Mouse (Mus musculus): ENCODE data around the gene Mogs. TPM values are rescaled to one million over a fixed set of nuclear protein-coding genes. Genes with fewer than 3 reads are reported as not detected.

The Mogs gene
- polyA plus RNA-seq, 1 experiment from 2014 or later = 14.0 TPM

DNA sequence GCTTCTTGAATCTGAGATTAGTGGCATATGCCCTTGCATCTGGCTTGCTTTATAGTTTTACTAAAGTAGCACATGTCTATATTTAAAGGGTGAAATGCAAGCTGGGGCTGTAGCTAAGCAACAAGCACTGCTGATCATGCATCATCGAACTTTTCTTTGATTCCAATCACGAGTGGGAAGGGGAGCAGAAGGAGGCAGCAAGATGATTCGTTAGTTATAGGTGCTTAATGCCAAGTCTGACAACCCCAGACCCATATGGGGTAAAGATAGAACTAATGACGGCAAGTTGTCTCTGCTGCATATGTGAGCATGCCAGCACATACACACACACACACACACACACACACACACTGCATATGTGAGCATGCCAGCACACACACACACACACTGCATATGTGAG is 11.1 kb upstream of the Mogs start:
- 76% methylated on average over 4 of the region's 4 CpGs for WGBS
- no peaks in the 10 kb centered on the region for H3K9me3 ChIP-seq (replicated peaks; ENCODE audit: control insufficient read depth, low read length)
- ATAC-seq (replicated peaks; ENCODE audit: extremely low read depth, insufficient read depth, low FRiP score) = no peak
- peaks cover 23% of the 10 kb centered on the region for H3K4me1 ChIP-seq (ENCODE audit: control insufficient read depth, insufficient read depth, low read length)
- H3K4me2 ChIP-seq (ENCODE audit: low read depth, low read length) = no peak overlapping the region
- no peak overlapping the region for H3K4me3 ChIP-seq (ENCODE audit: low read length)
- H3K9ac ChIP-seq (ENCODE audit: low read length) = no peak overlapping the region
- H3K27ac ChIP-seq (ENCODE audit: low read length) = no peak overlapping the region
- no peaks in the 10 kb centered on the region for H3K36me3 ChIP-seq (ENCODE audit: control insufficient read depth, insufficient read depth)
- H3K27me3 ChIP-seq (ENCODE audit: control insufficient read depth, insufficient read depth, low read length) = no peaks in the 10 kb centered on the region

DNA sequence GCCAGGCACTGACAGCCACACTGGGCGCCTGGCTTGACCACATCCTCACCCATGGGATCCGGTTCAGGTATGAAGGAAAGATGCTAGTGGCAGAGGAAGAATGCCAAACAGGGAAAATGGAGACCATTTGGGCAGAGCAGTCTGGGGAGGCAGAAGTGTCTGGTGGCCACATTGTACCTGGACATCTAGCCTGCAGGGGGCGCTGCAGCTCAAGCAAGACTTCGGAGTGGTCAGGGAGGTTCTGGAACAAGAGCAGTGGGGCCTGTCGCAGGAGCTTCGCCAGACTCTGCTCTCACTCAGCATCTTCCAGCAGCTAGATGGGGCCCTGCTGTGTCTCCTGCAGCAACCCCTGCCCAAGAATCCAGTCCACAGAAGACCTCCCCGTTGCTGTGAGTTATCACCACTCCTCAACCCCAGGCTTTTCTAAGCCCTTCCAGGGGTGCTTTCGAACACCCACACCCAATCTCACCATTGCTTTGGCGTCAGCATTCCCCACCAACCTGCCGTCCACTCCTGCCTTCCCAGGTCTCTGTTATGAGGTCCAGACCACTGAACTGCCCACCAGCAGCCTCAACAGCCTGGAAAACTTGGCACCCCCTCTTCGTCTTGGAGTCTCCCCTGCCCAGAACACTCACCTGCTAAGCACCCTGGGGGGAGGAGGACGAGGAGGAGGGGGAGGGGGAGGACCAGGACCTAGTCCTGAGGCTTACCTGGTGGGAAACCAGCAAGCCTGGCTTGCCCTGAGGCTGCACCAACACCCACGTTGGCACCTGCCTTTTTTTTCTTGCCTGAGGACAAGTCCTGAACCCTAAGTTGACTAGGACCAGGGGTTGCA is 7.5 kb upstream of the Mogs start:
- Histone ChIP-seq H3K9ac (ENCODE audit: low read length) (peak overlapping the region; percentile 94), H3K4me3 (ENCODE audit: low read length) (peak overlapping the region; percentile 96), H3K9me3 (replicated peaks; ENCODE audit: control insufficient read depth, low read length) (no peaks in the 10 kb centered on the region), H3K27ac (ENCODE audit: low read length) (no peak overlapping the region; the same call in 1 of the 2 replicates), H3K4me2 (ENCODE audit: low read depth, low read length) (peak overlapping the region; percentile 84), H3K36me3 (ENCODE audit: control insufficient read depth, insufficient read depth) (no peaks in the 10 kb centered on the region), H3K4me1 (ENCODE audit: control insufficient read depth, insufficient read depth, low read length) (peaks cover 25% of the 10 kb centered on the region), H3K27me3 (ENCODE audit: control insufficient read depth, insufficient read depth, low read length) (no peaks in the 10 kb centered on the region)
- no peak for ATAC-seq (replicated peaks; ENCODE audit: extremely low read depth, insufficient read depth, low FRiP score)
- WGBS = 35% methylated on average over 13 of the region's 13 CpGs

DNA sequence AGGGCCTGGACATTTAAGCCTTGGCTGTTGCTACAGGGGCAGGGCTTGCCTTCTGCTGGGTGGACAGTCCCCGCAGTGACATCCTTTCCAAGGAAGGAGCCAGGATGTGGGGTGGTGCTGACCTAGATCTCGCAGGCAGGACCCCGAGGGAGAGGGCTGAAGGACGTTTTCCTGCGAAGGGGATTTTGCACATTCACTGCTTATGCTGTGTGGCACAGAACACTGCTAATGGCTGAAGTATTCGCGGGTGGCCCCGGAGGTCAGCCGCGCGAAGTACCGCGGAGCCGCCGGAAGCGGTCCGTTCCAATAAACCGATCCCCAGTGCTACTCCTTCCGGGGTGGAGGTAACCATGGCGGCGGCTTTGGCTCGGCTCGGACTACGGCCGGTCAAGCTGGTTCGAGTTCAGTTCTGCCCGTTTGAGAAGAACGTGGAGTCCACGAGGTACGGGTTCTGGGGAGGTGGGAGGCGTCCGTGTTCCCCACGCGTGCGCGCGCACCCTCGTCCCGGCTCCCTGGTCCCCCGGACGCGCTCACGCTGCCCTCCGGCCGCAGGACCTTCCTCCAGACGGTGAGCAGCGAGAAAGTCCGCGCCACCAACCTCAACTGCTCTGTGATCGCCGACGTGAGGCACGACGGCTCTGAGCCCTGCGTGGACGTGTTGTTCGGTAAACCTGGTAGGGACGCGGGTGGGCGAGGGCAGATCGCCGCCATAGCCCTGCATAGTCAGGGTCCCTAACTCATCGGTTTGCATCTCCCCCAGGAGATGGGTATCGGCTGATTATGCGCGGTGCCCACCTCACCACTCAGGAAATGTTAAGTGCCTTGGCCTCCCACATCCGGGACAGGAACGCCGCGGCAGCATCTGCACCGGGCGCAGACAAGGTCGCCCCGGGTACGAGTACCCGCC is 6.3 kb upstream of the Mogs start, which contains the start of gene Mrpl53:
TSS of gene Mrpl53 (plus strand) at position 279 of the 907 bp plus-strand sequence.
- Histone ChIP-seq H3K4me2 (ENCODE audit: low read depth, low read length) (peak within 1 kb of the TSS; percentile 84), H3K9ac (ENCODE audit: low read length) (peak within 1 kb of the TSS; percentile 94), H3K27me3 (ENCODE audit: control insufficient read depth, insufficient read depth, low read length) (no peaks in the 10 kb centered on the region), H3K9me3 (replicated peaks; ENCODE audit: control insufficient read depth, low read length) (no peaks in the 10 kb centered on the region), H3K4me1 (ENCODE audit: control insufficient read depth, insufficient read depth, low read length) (peaks cover 18% of the 10 kb centered on the region), H3K4me3 (ENCODE audit: low read length) (peak within 1 kb of the TSS; percentile 96), H3K27ac (ENCODE audit: low read length) (peak within 1 kb of the TSS; percentile 88), H3K36me3 (ENCODE audit: control insufficient read depth, insufficient read depth) (no peaks in the 10 kb centered on the region)
- under 1% methylated on average over 76 of the region's 76 CpGs for WGBS
- peak; percentile 84 for ATAC-seq (replicated peaks; ENCODE audit: extremely low read depth, insufficient read depth, low FRiP score)

DNA sequence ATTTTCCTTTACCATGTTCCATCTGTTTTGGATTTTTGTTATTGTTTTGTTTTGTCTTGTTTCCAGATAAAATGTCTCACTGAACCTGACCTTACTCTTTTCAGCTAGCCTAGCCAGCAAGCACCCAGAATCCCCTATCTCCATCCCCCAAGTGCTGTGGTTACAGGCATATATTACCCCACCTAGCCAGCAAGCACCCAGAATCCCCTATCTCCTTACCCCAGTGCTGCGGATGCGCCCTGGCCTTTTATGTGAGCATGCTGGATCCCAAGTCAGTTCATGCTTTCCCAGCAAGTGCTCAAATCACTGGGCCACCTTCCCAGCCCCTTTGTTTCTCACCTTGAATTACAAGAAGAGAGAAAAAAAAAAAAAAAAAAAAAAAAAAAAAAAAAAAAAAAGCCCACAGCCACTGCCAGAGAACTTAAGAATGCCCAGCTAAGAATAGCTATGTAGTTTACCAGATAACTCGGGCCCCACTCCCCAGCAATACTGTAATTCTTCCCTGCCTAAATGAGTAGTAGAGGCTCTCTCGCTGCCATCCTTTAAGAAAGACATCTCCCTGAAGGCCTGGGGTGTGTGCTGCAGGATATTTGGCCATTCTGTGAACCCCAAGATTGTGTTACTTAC is 3.7 kb upstream of the Mogs start:
- 67% methylated on average over 4 of the region's 4 CpGs for WGBS
- ATAC-seq (replicated peaks; ENCODE audit: extremely low read depth, insufficient read depth, low FRiP score) = no peak
- Histone ChIP-seq H3K36me3 (ENCODE audit: control insufficient read depth, insufficient read depth) (no peaks in the 10 kb centered on the region), H3K4me1 (ENCODE audit: control insufficient read depth, insufficient read depth, low read length) (peaks cover 33% of the 10 kb centered on the region), H3K4me3 (ENCODE audit: low read length) (no peak overlapping the region), H3K9ac (ENCODE audit: low read length) (0 out of 2 replicates have a peak overlapping the region, but pooled peaks have one; percentile 11), H3K27me3 (ENCODE audit: control insufficient read depth, insufficient read depth, low read length) (no peaks in the 10 kb centered on the region), H3K9me3 (replicated peaks; ENCODE audit: control insufficient read depth, low read length) (no peaks in the 10 kb centered on the region), H3K27ac (ENCODE audit: low read length) (peak overlapping the region; percentile 53), H3K4me2 (ENCODE audit: low read depth, low read length) (no peak overlapping the region)

DNA sequence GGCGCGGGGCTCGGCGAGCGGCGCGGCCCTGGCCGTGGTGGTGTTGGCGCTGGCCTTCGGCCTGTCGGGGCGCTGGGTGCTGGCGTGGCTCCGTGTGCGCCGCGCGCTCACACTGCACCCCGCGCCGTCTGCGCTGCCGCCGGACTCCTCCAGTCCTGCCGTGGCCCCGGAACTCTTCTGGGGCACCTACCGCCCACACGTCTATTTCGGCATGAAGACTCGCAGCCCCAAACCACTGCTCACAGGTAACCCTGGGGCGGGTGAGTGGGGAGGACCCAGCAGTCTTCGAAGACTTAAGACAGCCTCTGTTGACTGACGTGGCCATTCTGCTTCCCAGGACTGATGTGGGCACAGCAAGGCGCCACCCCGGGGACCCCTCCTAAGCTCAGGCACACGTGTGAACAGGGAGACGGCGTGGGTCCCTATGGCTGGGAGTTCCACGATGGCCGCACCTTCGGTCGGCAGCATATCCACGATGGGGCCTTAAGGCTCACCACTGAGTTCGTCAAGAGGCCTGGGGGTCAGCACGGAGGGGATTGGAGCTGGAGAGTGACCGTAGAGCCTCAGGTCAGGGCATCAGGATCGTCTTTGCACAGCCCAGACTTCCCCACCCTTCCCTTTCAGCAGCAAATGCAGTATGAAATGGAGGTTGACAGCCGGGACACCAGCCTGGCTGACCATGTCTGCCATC is 531 bp downstream of the Mogs start:
- peak overlapping the region; percentile 90 for H3K9ac ChIP-seq (ENCODE audit: low read length)
- WGBS = under 1% methylated on average over 32 of the region's 48 CpGs
- peaks cover 12% of the 10 kb centered on the region for H3K36me3 ChIP-seq (ENCODE audit: control insufficient read depth, insufficient read depth)
- H3K9me3 ChIP-seq (replicated peaks; ENCODE audit: control insufficient read depth, low read length) = no peaks in the 10 kb centered on the region
- peaks cover 35% of the 10 kb centered on the region for H3K4me1 ChIP-seq (ENCODE audit: control insufficient read depth, insufficient read depth, low read length)
- H3K4me2 ChIP-seq (ENCODE audit: low read depth, low read length) = peak overlapping the region; percentile 99
- peak; percentile 20 for ATAC-seq (replicated peaks; ENCODE audit: extremely low read depth, insufficient read depth, low FRiP score)
- H3K27ac ChIP-seq (ENCODE audit: low read length) = peak overlapping the region; percentile 83
- H3K27me3 ChIP-seq (ENCODE audit: control insufficient read depth, insufficient read depth, low read length) = no peaks in the 10 kb centered on the region
- peak overlapping the region; percentile 87 for H3K4me3 ChIP-seq (ENCODE audit: low read length)

DNA sequence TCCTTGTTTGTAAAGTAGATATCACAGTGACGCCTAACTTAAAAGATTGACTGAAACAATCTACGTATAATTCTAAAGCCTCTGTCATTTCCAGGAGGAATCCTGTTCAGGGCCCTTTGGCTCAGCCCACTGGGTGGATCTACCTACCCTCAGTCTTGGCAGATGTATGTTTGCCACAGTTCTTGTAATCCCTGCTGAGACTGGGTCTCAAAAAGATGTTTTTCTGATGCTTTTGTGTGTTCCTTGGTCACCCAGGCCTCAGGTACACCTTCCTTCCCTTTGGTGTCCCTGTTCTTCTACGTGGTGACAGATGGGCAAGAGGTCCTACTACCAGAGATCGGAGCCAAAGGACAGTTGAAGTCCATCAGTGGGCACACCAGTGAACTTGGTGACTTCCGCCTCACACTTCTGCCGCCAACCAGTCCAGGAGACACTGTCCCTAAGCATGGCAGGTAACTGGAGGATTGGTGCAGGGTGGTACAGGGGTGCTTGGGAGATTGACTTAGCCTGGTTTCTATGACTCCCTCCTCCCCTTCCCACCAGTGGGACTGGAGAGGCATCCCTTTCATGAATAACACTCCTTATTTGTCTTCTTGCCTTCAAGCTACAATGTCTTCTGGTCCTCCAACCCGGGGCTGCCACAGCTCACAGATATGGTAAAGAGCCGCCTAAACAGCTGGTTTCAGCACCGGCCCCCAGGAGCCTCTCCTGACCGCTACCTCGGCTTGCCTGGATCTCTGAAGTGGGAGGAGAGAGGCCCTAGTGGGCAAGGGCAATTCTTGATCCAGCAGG is 1.3 kb downstream of the Mogs start:
- Histone ChIP-seq H3K27me3 (ENCODE audit: control insufficient read depth, insufficient read depth, low read length) (no peaks in the 10 kb centered on the region), H3K9ac (ENCODE audit: low read length) (peak overlapping the region; percentile 90), H3K4me2 (ENCODE audit: low read depth, low read length) (peak overlapping the region; percentile 99), H3K4me1 (ENCODE audit: control insufficient read depth, insufficient read depth, low read length) (peaks cover 36% of the 10 kb centered on the region), H3K9me3 (replicated peaks; ENCODE audit: control insufficient read depth, low read length) (no peaks in the 10 kb centered on the region), H3K4me3 (ENCODE audit: low read length) (peak overlapping the region; percentile 87), H3K27ac (ENCODE audit: low read length) (no peak overlapping the region), H3K36me3 (ENCODE audit: control insufficient read depth, insufficient read depth) (peaks cover 12% of the 10 kb centered on the region)
- 70% methylated on average over 11 of the region's 11 CpGs for WGBS
- ATAC-seq (replicated peaks; ENCODE audit: extremely low read depth, insufficient read depth, low FRiP score) = no peak

DNA sequence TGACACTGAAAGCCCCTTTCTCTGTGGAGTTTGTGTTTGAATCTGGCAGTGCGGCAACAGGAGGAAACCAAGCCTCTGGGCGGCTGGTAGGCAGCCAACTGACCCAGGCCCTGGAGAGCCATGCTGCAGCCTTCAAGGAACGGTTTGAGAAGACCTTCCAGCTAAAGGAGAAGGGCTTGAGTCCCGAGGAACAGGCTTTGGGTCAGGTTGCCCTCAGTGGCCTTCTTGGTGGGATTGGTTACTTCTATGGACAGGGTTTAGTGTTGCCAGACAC is 1.8 kb downstream of the Mogs start:
- WGBS = 76% methylated on average over 4 of the region's 4 CpGs
- Histone ChIP-seq H3K9me3 (replicated peaks; ENCODE audit: control insufficient read depth, low read length) (no peaks in the 10 kb centered on the region), H3K4me1 (ENCODE audit: control insufficient read depth, insufficient read depth, low read length) (peaks cover 33% of the 10 kb centered on the region), H3K4me3 (ENCODE audit: low read length) (no peak overlapping the region), H3K36me3 (ENCODE audit: control insufficient read depth, insufficient read depth) (peaks cover 12% of the 10 kb centered on the region), H3K9ac (ENCODE audit: low read length) (no peak overlapping the region; the same call in 1 of the 2 replicates), H3K27ac (ENCODE audit: low read length) (no peak overlapping the region), H3K4me2 (ENCODE audit: low read depth, low read length) (no peak overlapping the region), H3K27me3 (ENCODE audit: control insufficient read depth, insufficient read depth, low read length) (no peaks in the 10 kb centered on the region)
- no peak for ATAC-seq (replicated peaks; ENCODE audit: extremely low read depth, insufficient read depth, low FRiP score)

DNA sequence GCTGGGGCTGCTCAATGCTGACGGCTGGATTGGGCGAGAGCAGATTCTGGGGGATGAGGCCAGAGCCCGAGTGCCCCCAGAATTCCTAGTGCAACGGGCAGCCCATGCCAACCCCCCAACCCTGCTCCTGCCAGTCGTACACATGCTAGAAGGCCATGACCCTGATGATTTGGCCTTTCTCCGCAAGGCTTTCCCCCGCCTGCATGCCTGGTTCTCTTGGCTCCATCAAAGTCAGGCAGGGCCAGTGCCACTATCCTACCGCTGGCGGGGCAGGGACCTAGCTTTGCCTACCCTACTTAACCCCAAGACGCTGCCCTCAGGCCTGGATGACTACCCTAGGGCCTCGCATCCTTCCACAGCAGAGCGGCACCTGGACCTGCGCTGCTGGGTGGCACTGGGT is 2.3 kb downstream of the Mogs start:
- no peak overlapping the region for H3K9ac ChIP-seq (ENCODE audit: low read length)
- no peak overlapping the region for H3K4me3 ChIP-seq (ENCODE audit: low read length)
- no peak for ATAC-seq (replicated peaks; ENCODE audit: extremely low read depth, insufficient read depth, low FRiP score)
- H3K4me2 ChIP-seq (ENCODE audit: low read depth, low read length) = no peak overlapping the region
- WGBS = 91% methylated on average over 13 of the region's 13 CpGs
- no peak overlapping the region for H3K27ac ChIP-seq (ENCODE audit: low read length)
- H3K9me3 ChIP-seq (replicated peaks; ENCODE audit: control insufficient read depth, low read length) = no peaks in the 10 kb centered on the region
- H3K36me3 ChIP-seq (ENCODE audit: control insufficient read depth, insufficient read depth) = peaks cover 12% of the 10 kb centered on the region
- no peaks in the 10 kb centered on the region for H3K27me3 ChIP-seq (ENCODE audit: control insufficient read depth, insufficient read depth, low read length)
- H3K4me1 ChIP-seq (ENCODE audit: control insufficient read depth, insufficient read depth, low read length) = peaks cover 36% of the 10 kb centered on the region

All from heart, embryonic 16.5 days (tissue).